Mouse (Mus musculus) brain, embryonic 14.5 days (tissue): ENCODE measurements around the gene Myl12a. TPM values are rescaled to one million over a fixed set of nuclear protein-coding genes. Genes with fewer than 3 reads are reported as not detected.
A peak's percentile ranks its signal among the peaks of the same experiment; 100 is the strongest.

Experiments
- DNase-seq: peaks from one replicate; pipeline ENCODE4 v3.0.0-alpha.2; 2011; ENCODE audit warnings: low read depth
- CTCF ChIP-seq: fragments of 200-500 bp; IDR thresholded peaks from 2 replicates; pipeline ENCODE4 v1.5.1; 2012; ENCODE audit warnings: inconsistent platforms, mild to moderate bottlenecking, moderate library complexity, borderline replicate concordance; ENCODE audit not compliant: insufficient read depth, insufficient read length; ENCODE audit errors: extremely low read depth
- POLR2A ChIP-seq: fragments of 200-500 bp; IDR thresholded peaks from 2 replicates; pipeline ENCODE4 v1.6.1; 2012; ENCODE audit warnings: mild to moderate bottlenecking, inconsistent platforms, borderline replicate concordance; ENCODE audit not compliant: poor library complexity, insufficient read depth, insufficient read length, severe bottlenecking; ENCODE audit errors: extremely low read depth
- polyA plus RNA-seq: library from polyadenylated mRNA; depleted of rRNA; stranded (reverse); fragments of >200 nt; gene quantifications from 2 replicates; pipeline ENCODE4 v1.2.3, GENCODE M21; 2012; rRNA removed

The Myl12a gene
- polyA plus RNA-seq, 1 experiment: 83.0 TPM

- TF ChIP-seq CTCF (no peak), POLR2A (no peak)
- no peak for DNase-seq
Measured at GRCm38 (mm10) chr17:70966126-70966525, 36.6 kb downstream of the Myl12a start.

- no peak for DNase-seq
- no peak for TF ChIP-seq CTCF
- no peak for TF ChIP-seq POLR2A
Measured at GRCm38 (mm10) chr17:70965281-70965680, 37.4 kb downstream of the Myl12a start.

- peak; percentile 27 for DNase-seq
Measured at GRCm38 (mm10) chr17:70963546-70963945, 39.1 kb downstream of the Myl12a start.

- TF ChIP-seq POLR2A (no peak), CTCF (no peak)
- DNase-seq: no peak
Measured at GRCm38 (mm10) chr17:70951266-70951665, 51.4 kb downstream of the Myl12a start.

GRCm38 (mm10) chr17:70949171-70949570 lies 53.5 kb downstream of the Myl12a start:
- TF ChIP-seq POLR2A: no peak
- TF ChIP-seq CTCF: no peak
- no peak for DNase-seq

DNA sequence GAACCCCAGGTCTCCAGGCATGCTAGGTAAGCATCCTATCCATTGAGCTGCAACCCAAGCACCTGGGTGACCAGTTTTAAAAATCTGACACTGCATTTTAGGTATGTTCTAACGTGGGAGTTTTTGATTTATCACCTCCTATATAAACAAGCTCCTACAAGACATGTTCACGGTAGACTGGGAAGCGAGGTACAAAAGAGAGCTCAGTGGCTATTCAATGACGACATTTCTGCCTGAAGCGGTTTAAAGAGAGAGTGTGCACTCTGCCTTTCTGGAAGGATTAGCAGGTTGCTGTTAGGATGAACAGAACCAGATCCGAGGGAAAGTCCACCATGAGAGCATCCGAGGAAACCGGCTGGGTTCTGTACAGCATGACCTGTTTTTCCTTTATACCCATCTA lies 54.0 kb downstream of the Myl12a start:
- TF ChIP-seq POLR2A (no peak), CTCF (no peak)

GRCm38 (mm10) chr17:70943779-70944178 lies 58.9 kb downstream of the Myl12a start:
- TF ChIP-seq CTCF: no peak
- TF ChIP-seq POLR2A: no peak
- DNase-seq: no peak

More for the DNA sequence above, 54.0 kb downstream of the Myl12a start:
- DNase-seq: peak; percentile 26

Other genes with a start within 250 kb of the Myl12a start
- gene Tgif1, start 149.3 kb downstream of the Myl12a start, polyA plus RNA-seq: 17.2 and 19.2 TPM in 2 replicates
- 1.6 and 2.3 TPM in 2 replicates for gene Myom1, start 245 bp downstream of the Myl12a start, polyA plus RNA-seq
- 20.4 and 34.5 TPM in 2 replicates for gene Lpin2, start 179.7 kb upstream of the Myl12a start, polyA plus RNA-seq